Mouse (Mus musculus): ENCODE results near the gene H2al1b. TPM values are rescaled to one million over a fixed set of nuclear protein-coding genes. Genes with fewer than 3 reads are reported as not detected.

Gene H2al1b
- polyA plus RNA-seq (2014; fragmentation: Illumina TruSeq; extraction: RNeasy Lipid Tissue Mini Kit (QIAGEN cat#74804); ENCODE audit: insufficient read depth, low read depth, low replicate concordance) = not detected

DNA sequence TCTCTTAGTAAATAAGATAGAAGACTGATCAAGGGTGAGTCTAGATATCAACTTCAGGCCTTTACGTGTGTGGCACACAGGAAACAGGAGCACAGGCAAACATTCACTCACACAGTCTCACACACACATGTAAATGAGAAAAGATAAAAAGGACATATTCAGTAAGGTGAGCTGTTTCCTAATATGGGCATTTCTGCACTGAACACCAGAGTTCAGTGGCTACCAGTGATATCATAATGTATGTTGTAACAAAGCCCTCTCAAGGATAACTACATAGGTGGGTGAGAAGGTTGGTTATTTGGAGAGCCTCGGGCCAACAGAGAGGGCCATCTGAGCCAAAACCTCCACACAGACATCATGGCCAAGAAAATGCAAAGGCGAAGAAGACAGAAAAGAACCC, at the start of gene H2al1b:
TSS of gene H2al1b (plus strand) at position 301 of the 400 bp plus-strand sequence.

DNA sequence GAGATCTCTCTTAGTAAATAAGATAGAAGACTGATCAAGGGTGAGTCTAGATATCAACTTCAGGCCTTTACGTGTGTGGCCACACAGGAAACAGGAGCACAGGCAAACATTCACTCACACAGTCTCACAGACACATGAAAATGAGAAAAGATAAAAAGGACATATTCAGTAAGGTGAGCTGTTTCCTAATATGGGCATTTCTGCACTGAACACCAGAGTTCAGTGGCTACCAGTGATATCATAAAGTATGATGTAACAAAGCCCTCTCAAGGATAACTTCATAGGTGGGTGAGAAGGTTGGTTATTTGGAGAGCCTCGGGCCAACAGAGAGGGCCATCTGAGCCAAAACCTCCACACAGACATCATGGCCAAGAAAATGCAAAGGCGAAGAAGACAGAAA, 3.3 kb upstream of the H2al1b start, which contains the start of gene H2al1a:
TSS of gene H2al1a (plus strand) at position 301 of the 400 bp plus-strand sequence.

DNA sequence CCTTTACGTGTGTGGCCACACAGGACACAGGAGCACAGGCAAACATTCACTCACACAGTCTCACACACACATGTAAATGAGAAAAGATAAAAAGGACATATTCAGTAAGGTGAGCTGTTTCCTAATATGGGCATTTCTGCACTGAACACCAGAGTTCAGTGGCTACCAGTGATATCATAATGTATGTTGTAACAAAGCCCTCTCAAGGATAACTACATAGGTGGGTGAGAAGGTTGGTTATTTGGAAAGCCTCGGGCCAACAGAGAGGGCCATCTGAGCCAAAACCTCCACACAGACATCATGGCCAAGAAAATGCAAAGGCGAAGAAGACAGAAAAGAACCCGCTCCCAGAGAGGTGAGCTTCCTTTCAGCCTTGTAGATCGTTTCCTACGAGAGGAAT, 3.1 kb downstream of the H2al1b start, which contains the start of gene H2al1c:
TSS of gene H2al1c (plus strand) at position 301 of the 400 bp plus-strand sequence.

DNA sequence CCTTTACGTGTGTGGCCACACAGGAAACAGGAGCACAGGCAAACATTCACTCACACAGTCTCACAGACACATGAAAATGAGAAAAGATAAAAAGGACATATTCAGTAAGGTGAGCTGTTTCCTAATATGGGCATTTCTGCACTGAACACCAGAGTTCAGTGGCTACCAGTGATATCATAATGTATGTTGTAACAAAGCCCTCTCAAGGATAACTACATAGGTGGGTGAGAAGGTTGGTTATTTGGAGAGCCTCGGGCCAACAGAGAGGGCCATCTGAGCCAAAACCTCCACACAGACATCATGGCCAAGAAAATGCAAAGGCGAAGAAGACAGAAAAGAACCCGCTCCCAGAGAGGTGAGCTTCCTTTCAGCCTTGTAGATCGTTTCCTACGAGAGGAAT, 6.3 kb downstream of the H2al1b start, which contains the start of gene H2al1d:
TSS of gene H2al1d (plus strand) at position 301 of the 400 bp plus-strand sequence.

DNA sequence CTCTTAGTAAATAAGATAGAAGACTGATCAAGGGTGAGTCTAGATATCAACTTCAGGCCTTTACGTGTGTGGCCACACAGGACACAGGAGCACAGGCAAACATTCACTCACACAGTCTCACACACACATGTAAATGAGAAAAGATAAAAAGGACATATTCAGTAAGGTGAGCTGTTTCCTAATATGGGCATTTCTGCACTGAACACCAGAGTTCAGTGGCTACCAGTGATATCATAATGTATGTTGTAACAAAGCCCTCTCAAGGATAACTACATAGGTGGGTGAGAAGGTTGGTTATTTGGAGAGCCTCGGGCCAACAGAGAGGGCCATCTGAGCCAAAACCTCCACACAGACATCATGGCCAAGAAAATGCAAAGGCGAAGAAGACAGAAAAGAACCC, 9.4 kb downstream of the H2al1b start, which contains the start of gene H2al1e:
TSS of gene H2al1e (plus strand) at position 301 of the 400 bp plus-strand sequence.

DNA sequence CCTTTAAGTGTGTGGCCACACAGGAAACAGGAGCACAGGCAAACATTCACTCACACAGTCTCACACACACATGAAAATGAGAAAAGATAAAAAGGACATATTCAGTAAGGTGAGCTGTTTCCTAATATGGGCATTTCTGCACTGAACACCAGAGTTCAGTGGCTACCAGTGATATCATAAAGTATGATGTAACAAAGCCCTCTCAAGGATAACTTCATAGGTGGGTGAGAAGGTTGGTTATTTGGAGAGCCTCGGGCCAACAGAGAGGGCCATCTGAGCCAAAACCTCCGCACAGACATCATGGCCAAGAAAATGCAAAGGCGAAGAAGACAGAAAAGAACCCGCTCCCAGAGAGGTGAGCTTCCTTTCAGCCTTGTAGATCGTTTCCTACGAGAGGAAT, 12.6 kb downstream of the H2al1b start, which contains the start of gene H2al1f:
TSS of gene H2al1f (plus strand) at position 301 of the 400 bp plus-strand sequence.

DNA sequence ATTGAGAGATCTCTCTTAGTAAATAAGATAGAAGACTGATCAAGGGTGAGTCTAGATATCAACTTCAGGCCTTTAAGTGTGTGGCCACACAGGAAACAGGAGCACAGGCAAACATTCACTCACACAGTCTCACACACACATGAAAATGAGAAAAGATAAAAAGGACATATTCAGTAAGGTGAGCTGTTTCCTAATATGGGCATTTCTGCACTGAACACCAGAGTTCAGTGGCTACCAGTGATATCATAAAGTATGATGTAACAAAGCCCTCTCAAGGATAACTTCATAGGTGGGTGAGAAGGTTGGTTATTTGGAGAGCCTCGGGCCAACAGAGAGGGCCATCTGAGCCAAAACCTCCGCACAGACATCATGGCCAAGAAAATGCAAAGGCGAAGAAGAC, 15.7 kb downstream of the H2al1b start, which contains the start of gene H2al1g:
TSS of gene H2al1g (plus strand) at position 301 of the 400 bp plus-strand sequence.

DNA sequence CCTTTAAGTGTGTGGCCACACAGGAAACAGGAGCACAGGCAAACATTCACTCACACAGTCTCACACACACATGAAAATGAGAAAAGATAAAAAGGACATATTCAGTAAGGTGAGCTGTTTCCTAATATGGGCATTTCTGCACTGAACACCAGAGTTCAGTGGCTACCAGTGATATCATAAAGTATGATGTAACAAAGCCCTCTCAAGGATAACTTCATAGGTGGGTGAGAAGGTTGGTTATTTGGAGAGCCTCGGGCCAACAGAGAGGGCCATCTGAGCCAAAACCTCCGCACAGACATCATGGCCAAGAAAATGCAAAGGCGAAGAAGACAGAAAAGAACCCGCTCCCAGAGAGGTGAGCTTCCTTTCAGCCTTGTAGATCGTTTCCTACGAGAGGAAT, 19.0 kb downstream of the H2al1b start, which contains the start of gene H2al1h:
TSS of gene H2al1h (plus strand) at position 301 of the 400 bp plus-strand sequence.

DNA sequence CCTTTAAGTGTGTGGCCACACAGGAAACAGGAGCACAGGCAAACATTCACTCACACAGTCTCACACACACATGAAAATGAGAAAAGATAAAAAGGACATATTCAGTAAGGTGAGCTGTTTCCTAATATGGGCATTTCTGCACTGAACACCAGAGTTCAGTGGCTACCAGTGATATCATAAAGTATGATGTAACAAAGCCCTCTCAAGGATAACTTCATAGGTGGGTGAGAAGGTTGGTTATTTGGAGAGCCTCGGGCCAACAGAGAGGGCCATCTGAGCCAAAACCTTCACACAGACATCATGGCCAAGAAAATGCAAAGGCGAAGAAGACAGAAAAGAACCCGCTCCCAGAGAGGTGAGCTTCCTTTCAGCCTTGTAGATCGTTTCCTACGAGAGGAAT, 22.1 kb downstream of the H2al1b start, which contains the start of gene H2al1i:
TSS of gene H2al1i (plus strand) at position 301 of the 400 bp plus-strand sequence.

DNA sequence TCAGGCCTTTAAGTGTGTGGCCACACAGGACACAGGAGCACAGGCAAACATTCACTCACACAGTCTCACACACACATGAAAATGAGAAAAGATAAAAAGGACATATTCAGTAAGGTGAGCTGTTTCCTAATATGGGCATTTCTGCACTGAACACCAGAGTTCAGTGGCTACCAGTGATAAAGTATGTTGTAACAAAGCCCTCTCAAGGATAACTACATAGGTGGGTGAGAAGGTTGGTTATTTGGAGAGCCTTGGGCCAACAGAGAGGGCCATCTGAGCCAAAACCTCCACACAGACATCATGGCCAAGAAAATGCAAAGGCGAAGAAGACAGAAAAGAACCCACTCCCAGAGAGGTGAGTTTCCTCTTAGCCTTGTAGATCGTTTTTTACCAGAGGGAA, 25.3 kb downstream of the H2al1b start, which contains the start of gene H2al1j:
TSS of gene H2al1j (plus strand) at position 301 of the 400 bp plus-strand sequence.

Other genes with a start within 250 kb of the H2al1b start
- not detected for gene H2al1a, start 3.2 kb upstream of the H2al1b start, polyA plus RNA-seq (2014; fragmentation: Illumina TruSeq; extraction: RNeasy Lipid Tissue Mini Kit (QIAGEN cat#74804); ENCODE audit: insufficient read depth, low read depth, low replicate concordance)
- not detected for gene H2al1c, start 3.2 kb downstream of the H2al1b start, polyA plus RNA-seq (2014; fragmentation: Illumina TruSeq; extraction: RNeasy Lipid Tissue Mini Kit (QIAGEN cat#74804); ENCODE audit: insufficient read depth, low read depth, low replicate concordance)
- not detected for gene H2al1d, start 6.4 kb downstream of the H2al1b start, polyA plus RNA-seq (2014; fragmentation: Illumina TruSeq; extraction: RNeasy Lipid Tissue Mini Kit (QIAGEN cat#74804); ENCODE audit: insufficient read depth, low read depth, low replicate concordance)
- not detected for gene H2al1e, start 9.5 kb downstream of the H2al1b start, polyA plus RNA-seq (2014; fragmentation: Illumina TruSeq; extraction: RNeasy Lipid Tissue Mini Kit (QIAGEN cat#74804); ENCODE audit: insufficient read depth, low read depth, low replicate concordance)
- not detected for gene H2al1f, start 12.7 kb downstream of the H2al1b start, polyA plus RNA-seq (2014; fragmentation: Illumina TruSeq; extraction: RNeasy Lipid Tissue Mini Kit (QIAGEN cat#74804); ENCODE audit: insufficient read depth, low read depth, low replicate concordance)
- not detected for gene H2al1g, start 15.8 kb downstream of the H2al1b start, polyA plus RNA-seq (2014; fragmentation: Illumina TruSeq; extraction: RNeasy Lipid Tissue Mini Kit (QIAGEN cat#74804); ENCODE audit: insufficient read depth, low read depth, low replicate concordance)
- not detected for gene H2al1h, start 19.1 kb downstream of the H2al1b start, polyA plus RNA-seq (2014; fragmentation: Illumina TruSeq; extraction: RNeasy Lipid Tissue Mini Kit (QIAGEN cat#74804); ENCODE audit: insufficient read depth, low read depth, low replicate concordance)
- not detected for gene H2al1i, start 22.2 kb downstream of the H2al1b start, polyA plus RNA-seq (2014; fragmentation: Illumina TruSeq; extraction: RNeasy Lipid Tissue Mini Kit (QIAGEN cat#74804); ENCODE audit: insufficient read depth, low read depth, low replicate concordance)
- not detected for gene H2al1j, start 25.4 kb downstream of the H2al1b start, polyA plus RNA-seq (2014; fragmentation: Illumina TruSeq; extraction: RNeasy Lipid Tissue Mini Kit (QIAGEN cat#74804); ENCODE audit: insufficient read depth, low read depth, low replicate concordance)